Mouse (Mus musculus): Measurements from ENCODE around the gene Kctd6. TPM values are rescaled to one million over a fixed set of nuclear protein-coding genes. Genes with fewer than 3 reads are reported as not detected.
"Not testable (repeated sequence)": the region's sequence is repeated elsewhere in the genome, so short reads cannot be mapped to it uniquely, and the experiment has no call there.

Gene Kctd6
- polyA plus RNA-seq, 1 experiment from 2014 or later: 17.8 TPM

DNA sequence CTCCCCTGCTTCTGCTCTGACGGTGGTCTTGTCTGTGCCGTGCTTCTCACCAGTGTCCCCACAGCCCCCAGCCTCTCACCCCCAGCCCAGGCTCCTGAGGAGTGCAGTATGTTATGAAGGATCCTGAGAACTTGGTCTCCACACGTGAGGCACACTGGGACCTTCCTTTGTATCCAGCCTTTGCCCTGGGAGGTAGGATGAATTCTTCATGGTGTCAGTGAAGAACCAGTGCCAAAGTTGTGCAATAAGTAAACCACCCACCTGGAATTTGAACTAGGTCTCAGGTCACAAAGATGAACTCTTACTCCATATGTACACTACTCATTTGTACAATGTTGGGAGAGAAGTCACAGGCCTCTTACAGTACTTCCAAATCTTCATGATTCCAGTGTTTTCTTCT, 45.2 kb downstream of the Kctd6 start, which contains the start of gene Acox2:
Gene Acox2 (minus strand): TSS at position 188 of the 400 bp plus-strand sequence.
- no peak for DNase-seq (ENCODE audit: low spot score)
- Histone ChIP-seq H3K4me3 (ENCODE audit: low read depth, low read length) (no peak within 1 kb of the TSS), H3K4me1 (ENCODE audit: control insufficient read depth, insufficient read depth, low read length) (no peaks in the 10 kb centered on the region), H3K9me3 (ENCODE audit: control insufficient read depth, low read length) (no peaks in the 10 kb centered on the region), H3K36me3 (ENCODE audit: control insufficient read depth, insufficient read depth, low read length) (no peaks in the 10 kb centered on the region), H3K4me2 (ENCODE audit: low read depth) (no peak within 1 kb of the TSS), H3K27ac (ENCODE audit: low read depth, low read length) (no peak within 1 kb of the TSS), H3K9ac (ENCODE audit: low read length) (no peak within 1 kb of the TSS), H3K27me3 (ENCODE audit: control insufficient read depth, insufficient read depth, low read length) (no peaks in the 10 kb centered on the region)
- WGBS: 84% methylated on average over 3 of the region's 3 CpGs
- ATAC-seq (ENCODE audit: insufficient read depth, low FRiP score, low TSS enrichment): no peak

DNA sequence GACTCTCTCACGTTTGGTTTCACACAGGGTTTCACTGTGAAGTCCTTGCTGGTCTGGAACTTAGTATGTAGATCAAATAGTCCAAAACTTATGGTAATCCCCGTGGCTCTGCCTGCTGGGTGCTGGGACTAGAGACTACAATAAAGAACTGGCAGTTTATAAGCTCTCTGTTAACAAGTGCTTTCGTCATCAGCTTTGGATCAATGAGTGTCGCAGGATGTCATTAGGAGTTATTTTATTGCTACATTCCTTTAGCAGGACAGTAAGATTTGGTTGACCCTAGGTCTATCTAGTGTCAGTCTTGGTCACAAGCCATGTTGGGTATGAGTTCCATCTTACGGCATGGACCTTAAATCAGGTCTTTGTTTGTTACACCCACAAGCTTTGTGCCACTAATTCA, 46.3 kb downstream of the Kctd6 start:
- WGBS: 73% methylated on average over 5 of the region's 5 CpGs

DNA sequence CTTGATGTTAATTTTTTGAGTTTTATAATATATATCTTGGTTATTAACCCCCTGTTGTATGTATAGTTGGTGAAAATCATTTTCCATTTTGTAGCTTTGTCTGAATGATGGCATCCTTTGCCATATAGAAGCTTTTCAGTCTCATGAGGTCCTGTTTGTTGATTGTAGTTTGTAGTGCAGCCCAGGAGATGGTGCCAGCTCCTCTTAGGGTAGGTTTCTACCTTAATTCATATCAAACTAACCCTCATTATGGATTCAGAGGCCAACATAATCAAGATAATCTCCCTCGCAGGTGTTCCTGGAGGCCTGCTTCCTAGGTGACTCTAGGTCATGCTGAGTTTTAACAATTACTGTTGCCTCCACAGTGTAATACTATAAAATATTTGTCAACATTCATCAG, 48.3 kb downstream of the Kctd6 start:
- Histone ChIP-seq H3K4me3 (ENCODE audit: low read depth, low read length) (no peak overlapping the region), H3K4me1 (ENCODE audit: control insufficient read depth, insufficient read depth, low read length) (no peaks in the 10 kb centered on the region), H3K36me3 (ENCODE audit: control insufficient read depth, insufficient read depth, low read length) (no peaks in the 10 kb centered on the region), H3K4me2 (ENCODE audit: low read depth) (no peak overlapping the region), H3K9ac (ENCODE audit: low read length) (no peak overlapping the region), H3K9me3 (ENCODE audit: control insufficient read depth, low read length) (no peaks in the 10 kb centered on the region), H3K27me3 (ENCODE audit: control insufficient read depth, insufficient read depth, low read length) (no peaks in the 10 kb centered on the region), H3K27ac (ENCODE audit: low read depth, low read length) (no peak overlapping the region)
- no peak for DNase-seq (ENCODE audit: low spot score)
- WGBS: 50% methylated on average over 1 of the region's 1 CpGs
- ATAC-seq (ENCODE audit: insufficient read depth, low FRiP score, low TSS enrichment): no peak

More for the DNA sequence above, 46.3 kb downstream of the Kctd6 start:
- Histone ChIP-seq H3K36me3 (ENCODE audit: control insufficient read depth, insufficient read depth, low read length) (no peaks in the 10 kb centered on the region), H3K4me1 (ENCODE audit: control insufficient read depth, insufficient read depth, low read length) (no peaks in the 10 kb centered on the region), H3K27me3 (ENCODE audit: control insufficient read depth, insufficient read depth, low read length) (no peaks in the 10 kb centered on the region), H3K9ac (ENCODE audit: low read length) (no peak overlapping the region), H3K4me2 (ENCODE audit: low read depth) (no peak overlapping the region), H3K4me3 (ENCODE audit: low read depth, low read length) (no peak overlapping the region), H3K9me3 (ENCODE audit: control insufficient read depth, low read length) (no peaks in the 10 kb centered on the region), H3K27ac (ENCODE audit: low read depth, low read length) (no peak overlapping the region)
- ATAC-seq (ENCODE audit: insufficient read depth, low FRiP score, low TSS enrichment) (no peak), DNase-seq (ENCODE audit: low spot score) (no peak)

DNA sequence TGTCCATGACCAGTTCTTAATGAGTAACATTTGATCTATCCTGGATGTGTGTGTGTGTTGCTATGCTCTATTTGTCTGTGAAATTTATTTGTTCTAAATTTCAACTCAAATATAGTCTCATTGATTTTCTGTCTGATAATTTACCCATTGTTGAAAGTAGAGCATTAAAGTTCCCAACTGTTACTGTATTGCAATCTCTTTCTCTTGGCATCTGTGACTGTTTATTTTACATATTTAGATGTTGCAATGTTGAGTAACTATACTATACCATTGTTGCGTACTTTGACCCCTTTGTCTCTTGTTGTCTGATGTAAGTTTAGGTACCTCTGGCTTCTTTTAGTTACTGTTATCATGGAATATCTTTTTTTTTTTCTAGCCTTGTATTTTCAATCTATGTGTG, 50.4 kb downstream of the Kctd6 start:
- H3K9ac ChIP-seq (ENCODE audit: low read length): no peak overlapping the region
- 96% methylated on average over 1 of the region's 1 CpGs for WGBS

DNA sequence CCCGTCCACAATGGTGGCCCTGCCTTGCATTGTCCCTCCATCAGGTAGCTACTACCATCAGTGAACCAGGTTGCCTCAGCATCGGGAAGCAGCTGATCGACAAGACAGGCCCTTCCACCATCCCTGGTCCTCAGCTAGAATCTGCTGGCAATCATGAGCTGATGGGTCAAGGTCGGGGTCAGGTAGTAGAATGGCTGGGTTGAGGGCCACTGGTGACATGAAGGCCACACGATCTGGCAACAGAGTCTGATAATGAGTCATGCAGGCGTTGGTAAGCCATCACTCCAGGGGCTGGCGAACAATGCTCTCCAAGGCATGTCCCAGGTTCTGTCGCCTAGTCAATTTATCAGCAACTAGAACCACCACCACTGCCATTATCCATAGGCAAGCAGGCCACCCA, 57.3 kb downstream of the Kctd6 start:
- not testable (repeated sequence) for H3K9ac ChIP-seq (ENCODE audit: low read length); ATAC-seq (ENCODE audit: insufficient read depth, low FRiP score, low TSS enrichment); H3K27ac ChIP-seq (ENCODE audit: low read depth, low read length); H3K4me2 ChIP-seq (ENCODE audit: low read depth); DNase-seq (ENCODE audit: low spot score); H3K9me3 ChIP-seq (ENCODE audit: control insufficient read depth, low read length); H3K36me3 ChIP-seq (ENCODE audit: control insufficient read depth, insufficient read depth, low read length); H3K27me3 ChIP-seq (ENCODE audit: control insufficient read depth, insufficient read depth, low read length); H3K4me1 ChIP-seq (ENCODE audit: control insufficient read depth, insufficient read depth, low read length); H3K4me3 ChIP-seq (ENCODE audit: low read depth, low read length)
- WGBS: 86% methylated on average over 8 of the region's 8 CpGs

More for the DNA sequence above, 50.4 kb downstream of the Kctd6 start:
- no peaks in the 10 kb centered on the region for H3K4me1 ChIP-seq (ENCODE audit: control insufficient read depth, insufficient read depth, low read length)
- no peak for ATAC-seq (ENCODE audit: insufficient read depth, low FRiP score, low TSS enrichment)
- no peaks in the 10 kb centered on the region for H3K27me3 ChIP-seq (ENCODE audit: control insufficient read depth, insufficient read depth, low read length)
- no peak overlapping the region for H3K27ac ChIP-seq (ENCODE audit: low read depth, low read length)
- H3K36me3 ChIP-seq (ENCODE audit: control insufficient read depth, insufficient read depth, low read length): no peaks in the 10 kb centered on the region
- no peaks in the 10 kb centered on the region for H3K9me3 ChIP-seq (ENCODE audit: control insufficient read depth, low read length)
- no peak overlapping the region for H3K4me3 ChIP-seq (ENCODE audit: low read depth, low read length)
- DNase-seq (ENCODE audit: low spot score): no peak
- no peak overlapping the region for H3K4me2 ChIP-seq (ENCODE audit: low read depth)

Other genes starting within 250 kb of the Kctd6 start
- not detected in 2 replicates for gene Dnase1l3, start 219.6 kb upstream of the Kctd6 start, polyA plus RNA-seq (2014; fragmentation: Nextera tagmentation; extraction: Ambion mirVana)
- gene Abhd6, start 211.2 kb upstream of the Kctd6 start, polyA plus RNA-seq (2014; fragmentation: Nextera tagmentation; extraction: Ambion mirVana): 17.3 and 17.5 TPM in 2 replicates
- gene Rpp14, start 133.8 kb upstream of the Kctd6 start, polyA plus RNA-seq (2014; fragmentation: Nextera tagmentation; extraction: Ambion mirVana): 52.8 and 55.1 TPM in 2 replicates
- gene Pxk, start 115.9 kb upstream of the Kctd6 start, polyA plus RNA-seq (2014; fragmentation: Nextera tagmentation; extraction: Ambion mirVana): 35.5 and 36.0 TPM in 2 replicates
- gene Pdhb, start 41.1 kb upstream of the Kctd6 start, polyA plus RNA-seq (2014; fragmentation: Nextera tagmentation; extraction: Ambion mirVana): 219 and 225 TPM in 2 replicates
- gene Acox2, start 45.2 kb downstream of the Kctd6 start, polyA plus RNA-seq (2014; fragmentation: Nextera tagmentation; extraction: Ambion mirVana): 0.20 TPM in 1 of 2 replicates, not detected in the other
- 0.78 and 0.94 TPM in 2 replicates for gene Fam107a, start 103.9 kb downstream of the Kctd6 start, polyA plus RNA-seq (2014; fragmentation: Nextera tagmentation; extraction: Ambion mirVana)
- gene Oit1, start 164.6 kb downstream of the Kctd6 start, polyA plus RNA-seq (2014; fragmentation: Nextera tagmentation; extraction: Ambion mirVana): not detected in 2 replicates

Measured in neural tube, embryonic 11.5 days (tissue).